Mouse (Mus musculus) stomach, embryonic 14.5 days (tissue): ENCODE results near the gene Haus7. TPM values are rescaled to one million over a fixed set of nuclear protein-coding genes. Genes with fewer than 3 reads are reported as not detected.
A peak's percentile ranks its signal among the peaks of the same experiment; 100 is the strongest.

ENCODE experiments used
- ATAC-seq: fragments of 200-750 bp; cut with Nextera tagmentation; 2 replicates; pipeline ENCODE4 v1.8.0; 2017; ENCODE audit warnings: low read depth, moderate TSS enrichment; ENCODE audit not compliant: insufficient number of reproducible peaks, insufficient read depth, low FRiP score
- H3K27ac ChIP-seq: fragments of 300-500 bp; sonication (generic); 2 replicates; pipeline ENCODE4 v1.5.1; 2014; ENCODE audit warnings: mild to moderate bottlenecking, low read length, moderate library complexity, mixed read lengths
- H3K27me3 ChIP-seq: fragments of 300-500 bp; sonication (generic); 2 replicates; pipeline ENCODE4 v1.6.1; 2014; ENCODE audit warnings: low read length, control low read depth, mixed read lengths; ENCODE audit not compliant: control insufficient read depth, insufficient read depth
- H3K36me3 ChIP-seq: fragments of 300-500 bp; sonication (generic); 2 replicates; pipeline ENCODE4 v1.6.1; 2014; ENCODE audit warnings: mild to moderate bottlenecking, control low read depth, low read length, moderate library complexity, mixed read lengths; ENCODE audit not compliant: control insufficient read depth, insufficient read depth
- H3K4me1 ChIP-seq: fragments of 300-500 bp; sonication (generic); 2 replicates; pipeline ENCODE4 v1.6.1; 2014; ENCODE audit warnings: low read length, control low read depth, mixed read lengths; ENCODE audit not compliant: control insufficient read depth, insufficient read depth
- H3K4me2 ChIP-seq: fragments of 300-500 bp; sonication (generic); replicated peaks from 2 replicates; pipeline ENCODE4 v1.6.1; 2014; ENCODE audit warnings: low read depth, low read length, control low read depth
- H3K4me3 ChIP-seq: fragments of 300-500 bp; sonication (generic); 2 replicates; pipeline ENCODE4 v1.5.1; 2014; ENCODE audit warnings: low read depth, low read length, control low read depth
- H3K9ac ChIP-seq: fragments of 300-500 bp; sonication (generic); replicated peaks from 2 replicates; pipeline ENCODE4 v1.6.1; 2014; ENCODE audit warnings: low read depth, mild to moderate bottlenecking, control low read depth, low read length, moderate library complexity, mixed read lengths
- H3K9me3 ChIP-seq: fragments of 300-500 bp; sonication (generic); 2 replicates; pipeline ENCODE4 v1.6.1; 2016; ENCODE audit warnings: low read depth, low read length, control low read depth; ENCODE audit not compliant: control insufficient read depth
- WGBS: fragments of 180-500 bp; shearing (Covaris S2); extraction: QIAGEN DNeasy Blood & Tissue Kit; methylation state at CpG from one replicate; pipeline ENCODE4 v1.1.7; 2014; 5-methylcytosine and 5-hydroxymethylcytosine counted together
- polyA plus RNA-seq: library from polyadenylated mRNA; unstranded; fragments of >200 nt; fragmentation: Nextera tagmentation; extraction: Ambion mirVana; gene quantifications from 2 replicates; pipeline ENCODE4 v1.2.1, GENCODE M21; 2014

Gene Haus7
- polyA plus RNA-seq, 1 experiment from 2014 or later: 57.5 TPM

GRCm38 (mm10) chrX:73475658-73476256, 16.9 kb upstream of the Haus7 start:
- H3K9ac ChIP-seq: no peak overlapping the region
- no peaks in the 10 kb centered on the region for H3K9me3 ChIP-seq
- peak overlapping the region; percentile 61; the same call in 1 of the 2 replicates for H3K27ac ChIP-seq
- H3K4me1 ChIP-seq: 0 out of 2 replicates have a peak, but pooled peaks cover 3% of the 10 kb centered on the region
- no peak overlapping the region for H3K4me3 ChIP-seq
- H3K4me2 ChIP-seq: no peak overlapping the region
- no peaks in the 10 kb centered on the region for H3K36me3 ChIP-seq
- no peaks in the 10 kb centered on the region for H3K27me3 ChIP-seq
- 91% methylated on average over 1 of the region's 1 CpGs for WGBS
- ATAC-seq: no peak

- Histone ChIP-seq H3K36me3 (no peaks in the 10 kb centered on the region), H3K9ac (no peak overlapping the region), H3K4me1 (no peaks in the 10 kb centered on the region), H3K4me2 (no peak overlapping the region), H3K4me3 (no peak overlapping the region), H3K27me3 (no peaks in the 10 kb centered on the region), H3K27ac (peak overlapping the region; percentile 79), H3K9me3 (no peaks in the 10 kb centered on the region)
- 38% methylated on average over 12 of the region's 12 CpGs for WGBS
- peak; percentile 57; the same call in 1 of the 2 replicates for ATAC-seq
Measured at GRCm38 (mm10) chrX:73474340-73475165, 15.7 kb upstream of the Haus7 start.

- no peak overlapping the region for H3K27ac ChIP-seq
- H3K4me2 ChIP-seq: no peak overlapping the region
- no peaks in the 10 kb centered on the region for H3K36me3 ChIP-seq
- 80% methylated on average over 3 of the region's 3 CpGs for WGBS
- no peaks in the 10 kb centered on the region for H3K27me3 ChIP-seq
- no peak overlapping the region for H3K4me3 ChIP-seq
- ATAC-seq: no peak
- no peaks in the 10 kb centered on the region for H3K9me3 ChIP-seq
- no peaks in the 10 kb centered on the region for H3K4me1 ChIP-seq
- no peak overlapping the region for H3K9ac ChIP-seq
Measured at GRCm38 (mm10) chrX:73471764-73472163, 12.9 kb upstream of the Haus7 start.

- H3K36me3 ChIP-seq: no peaks in the 10 kb centered on the region
- no peaks in the 10 kb centered on the region for H3K4me1 ChIP-seq
- no peak overlapping the region for H3K9ac ChIP-seq
- no peak for ATAC-seq
- H3K4me3 ChIP-seq: no peak overlapping the region
- WGBS: 45% methylated on average over 1 of the region's 1 CpGs
- H3K9me3 ChIP-seq: no peaks in the 10 kb centered on the region
- H3K4me2 ChIP-seq: no peak overlapping the region
- no peaks in the 10 kb centered on the region for H3K27me3 ChIP-seq
- H3K27ac ChIP-seq: peak overlapping the region; percentile 71; the same call in 1 of the 2 replicates
Measured at GRCm38 (mm10) chrX:73468752-73469151, 9.9 kb upstream of the Haus7 start.

DNA sequence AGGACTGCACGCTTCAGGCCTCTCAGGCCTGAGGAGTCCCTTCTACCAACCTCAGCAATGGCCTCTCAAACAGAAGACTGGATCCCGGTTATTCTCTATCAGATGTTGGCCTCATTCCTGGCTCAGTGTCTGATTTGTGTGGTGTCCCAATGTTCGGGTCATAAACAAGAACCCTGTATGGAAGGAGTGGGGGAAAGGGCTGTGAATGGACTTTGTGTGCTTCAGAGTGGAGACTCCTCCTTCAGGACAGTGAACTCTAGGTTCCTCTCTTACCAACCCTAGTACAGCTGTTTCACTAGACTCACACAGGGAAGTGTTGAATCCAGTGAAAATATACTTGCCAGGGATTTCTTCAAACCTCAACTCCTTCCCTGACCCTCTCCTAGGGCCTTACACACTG, 9.5 kb upstream of the Haus7 start:
- Histone ChIP-seq H3K9me3 (no peaks in the 10 kb centered on the region), H3K36me3 (no peaks in the 10 kb centered on the region), H3K27ac (peak overlapping the region; percentile 71; the same call in 1 of the 2 replicates), H3K4me1 (no peaks in the 10 kb centered on the region), H3K9ac (no peak overlapping the region), H3K4me3 (no peak overlapping the region), H3K4me2 (no peak overlapping the region), H3K27me3 (no peaks in the 10 kb centered on the region)
- WGBS: 79% methylated on average over 3 of the region's 3 CpGs
- no peak for ATAC-seq

DNA sequence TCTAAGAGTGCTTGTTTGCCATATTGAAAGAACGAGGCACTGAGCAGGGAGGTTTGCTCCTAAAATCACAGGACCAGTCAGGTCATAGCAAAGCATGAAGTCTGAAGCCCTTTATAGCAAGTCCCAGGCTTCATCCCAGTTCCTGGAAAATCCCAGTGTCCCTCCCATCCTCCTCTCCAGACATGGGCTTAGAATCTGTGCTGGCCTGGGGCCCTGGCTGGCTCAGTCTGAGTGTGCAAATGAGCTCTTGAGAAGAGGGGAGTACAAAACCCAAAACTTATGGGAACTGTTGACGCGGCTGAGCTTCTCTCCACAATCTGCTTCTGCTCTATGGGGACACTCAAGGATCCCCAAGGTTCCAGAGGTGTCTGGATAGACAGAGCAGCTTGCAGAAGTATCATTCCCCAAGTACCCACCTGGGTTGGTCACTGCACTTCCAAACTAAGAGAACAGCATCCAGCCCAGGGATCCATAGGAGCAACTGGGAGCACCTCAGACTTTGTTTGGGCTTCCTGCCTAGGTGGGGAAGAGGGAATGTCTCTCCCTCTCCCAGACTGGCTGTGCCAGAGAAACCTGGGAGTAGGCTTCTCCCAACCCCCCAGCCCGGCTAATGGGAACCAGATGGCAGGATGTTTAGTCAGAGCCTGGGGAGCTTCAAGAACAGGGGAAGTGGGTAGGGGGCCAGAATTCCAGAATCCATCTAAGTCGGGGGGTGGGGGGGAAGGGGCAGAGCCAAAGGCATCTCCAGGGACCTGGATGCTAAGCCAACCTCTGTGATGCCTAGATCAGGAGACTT, 8.8 kb upstream of the Haus7 start:
- Histone ChIP-seq H3K9ac (no peak overlapping the region), H3K27ac (peak overlapping the region; percentile 71; the same call in 1 of the 2 replicates), H3K9me3 (no peaks in the 10 kb centered on the region), H3K4me3 (no peak overlapping the region), H3K27me3 (no peaks in the 10 kb centered on the region), H3K36me3 (no peaks in the 10 kb centered on the region), H3K4me2 (no peak overlapping the region), H3K4me1 (no peaks in the 10 kb centered on the region)
- peak; percentile 46; the same call in 1 of the 2 replicates for ATAC-seq
- WGBS: 66% methylated on average over 5 of the region's 5 CpGs

GRCm38 (mm10) chrX:73465483-73466186, 6.8 kb upstream of the Haus7 start:
- no peaks in the 10 kb centered on the region for H3K9me3 ChIP-seq
- ATAC-seq: no peak
- H3K4me3 ChIP-seq: no peak overlapping the region
- WGBS: 64% methylated on average over 9 of the region's 9 CpGs
- no peaks in the 10 kb centered on the region for H3K36me3 ChIP-seq
- no peak overlapping the region for H3K4me2 ChIP-seq
- H3K27ac ChIP-seq: no peak overlapping the region
- no peak overlapping the region for H3K9ac ChIP-seq
- H3K27me3 ChIP-seq: no peaks in the 10 kb centered on the region
- no peaks in the 10 kb centered on the region for H3K4me1 ChIP-seq

DNA sequence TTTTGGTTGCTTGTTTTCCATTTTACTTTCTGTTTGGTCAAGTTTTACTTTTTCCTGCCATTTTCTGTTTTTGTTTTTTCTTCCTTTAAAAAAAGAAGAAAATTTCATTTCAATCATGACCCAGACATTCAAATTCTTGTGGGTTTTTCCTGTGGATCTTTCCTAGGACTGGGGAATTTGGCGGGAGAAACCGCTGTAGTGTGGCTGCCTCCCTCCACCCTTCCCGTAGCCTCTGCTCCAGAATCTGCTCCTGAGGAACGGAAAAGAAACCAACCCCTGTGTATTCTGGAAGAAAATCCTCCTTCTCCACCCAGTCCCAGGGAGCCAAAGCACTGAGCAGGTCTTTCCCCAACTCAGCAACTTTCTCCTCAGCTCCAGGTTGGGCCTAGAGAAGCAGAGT, 1.9 kb upstream of the Haus7 start:
- Histone ChIP-seq H3K36me3 (no peaks in the 10 kb centered on the region), H3K27me3 (no peaks in the 10 kb centered on the region), H3K4me3 (no peak overlapping the region), H3K27ac (no peak overlapping the region), H3K4me1 (no peaks in the 10 kb centered on the region), H3K4me2 (no peak overlapping the region), H3K9ac (no peak overlapping the region), H3K9me3 (no peaks in the 10 kb centered on the region)
- no peak for ATAC-seq
- 80% methylated on average over 4 of the region's 4 CpGs for WGBS
